Mouse (Mus musculus) liver, embryonic 14.5 days (tissue): ENCODE data around the gene Kalrn.

Source experiments
- CTCF ChIP-seq: IDR thresholded peaks from 2 replicates; pipeline ENCODE4 v1.5.1; 2016; ENCODE audit warnings: antibody characterized with exemption, low read depth, control low read depth
- EP300 ChIP-seq: IDR thresholded peaks from 2 replicates; pipeline ENCODE4 v1.6.1; 2016; ENCODE audit warnings: antibody characterized with exemption, low read depth

DNA sequence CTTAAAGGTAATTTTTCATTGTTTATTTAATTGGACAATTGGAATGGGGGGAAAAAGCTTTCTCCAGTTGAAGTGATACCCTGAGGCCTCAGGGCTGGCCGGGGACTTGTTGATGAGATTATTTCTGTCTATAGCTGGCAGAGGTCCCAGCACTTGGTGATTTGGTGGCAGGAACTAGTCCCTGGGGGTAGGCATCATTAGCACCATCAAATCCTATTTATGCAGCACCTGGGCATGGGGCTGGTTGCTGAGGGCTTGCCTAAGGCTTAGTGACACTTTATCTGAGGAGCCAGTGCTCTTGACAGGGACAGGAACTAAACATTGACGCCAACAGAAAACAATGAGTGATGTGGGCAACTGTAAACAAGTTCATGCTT is 318.7 kb downstream of the Kalrn start:
- no peak for TF ChIP-seq CTCF
- no peak for TF ChIP-seq EP300
